Mouse (Mus musculus): ENCODE measurements around the gene Mycbp2.

Gene Mycbp2

GRCm38 (mm10) chr14:103346729-103347505 is at the start of gene Mycbp2:
Mycbp2 (minus strand) TSS chr14:103346814.
- DNase-seq (ENCODE audit: low spot score in 2 of 2) = peak; percentile 98

GRCm38 (mm10) chr14:103392391-103392790 is 45.8 kb upstream of the Mycbp2 start:
- DNase-seq (ENCODE audit: low spot score in 2 of 2) = no peak

GRCm38 (mm10) chr14:103387431-103387830 is 40.8 kb upstream of the Mycbp2 start:
- no peak for DNase-seq (ENCODE audit: low spot score in 2 of 2)

GRCm38 (mm10) chr14:103386871-103387270 is 40.3 kb upstream of the Mycbp2 start:
- DNase-seq (ENCODE audit: low spot score in 2 of 2) = peak in 1 of 2 experiments; percentile 33

- no peak for DNase-seq (ENCODE audit: low spot score in 2 of 2)
These were observed 38.5 kb upstream of the Mycbp2 start for GRCm38 (mm10) chr14:103385084-103385610.

GRCm38 (mm10) chr14:103378703-103379102 is 32.1 kb upstream of the Mycbp2 start:
- no peak for DNase-seq (ENCODE audit: low spot score in 2 of 2)

- no peak for DNase-seq (ENCODE audit: low spot score in 2 of 2)
These were observed 30.2 kb upstream of the Mycbp2 start for GRCm38 (mm10) chr14:103376765-103377164.

GRCm38 (mm10) chr14:103375523-103375922 is 28.9 kb upstream of the Mycbp2 start:
- DNase-seq (ENCODE audit: low spot score in 2 of 2) = no peak

GRCm38 (mm10) chr14:103363199-103363598 is 16.6 kb upstream of the Mycbp2 start:
- no peak for DNase-seq (ENCODE audit: low spot score in 2 of 2)

- DNase-seq (ENCODE audit: low spot score in 2 of 2) = no peak
These were observed 9.5 kb upstream of the Mycbp2 start for GRCm38 (mm10) chr14:103356066-103356465.

- no peak for DNase-seq (ENCODE audit: low spot score in 2 of 2)
These were observed 8.1 kb upstream of the Mycbp2 start for GRCm38 (mm10) chr14:103354396-103355352.

- peak in 1 of 2 experiments; percentile 70 for DNase-seq (ENCODE audit: low spot score in 2 of 2)
These were observed 521 bp downstream of the Mycbp2 start for GRCm38 (mm10) chr14:103345858-103346728.

GRCm38 (mm10) chr14:103345486-103345857 is 1.1 kb downstream of the Mycbp2 start:
- no peak for DNase-seq (ENCODE audit: low spot score in 2 of 2)

GRCm38 (mm10) chr14:103345011-103345410 is 1.6 kb downstream of the Mycbp2 start:
- no peak for DNase-seq (ENCODE audit: low spot score in 2 of 2)

GRCm38 (mm10) chr14:103343791-103344190 is 2.8 kb downstream of the Mycbp2 start:
- no peak for DNase-seq (ENCODE audit: low spot score in 2 of 2)

GRCm38 (mm10) chr14:103341385-103342294 is 5.0 kb downstream of the Mycbp2 start:
- DNase-seq (ENCODE audit: low spot score in 2 of 2) = no peak

GRCm38 (mm10) chr14:103312926-103313325 is 33.7 kb downstream of the Mycbp2 start:
- DNase-seq (ENCODE audit: low spot score in 2 of 2) = no peak

- DNase-seq (ENCODE audit: low spot score in 2 of 2) = no peak
These were observed 50.4 kb downstream of the Mycbp2 start for GRCm38 (mm10) chr14:103296227-103296626.

- DNase-seq (ENCODE audit: low spot score in 2 of 2) = no peak
These were observed 60.0 kb downstream of the Mycbp2 start for GRCm38 (mm10) chr14:103286650-103287049.

- DNase-seq (ENCODE audit: low spot score in 2 of 2) = no peak
These were observed 69.9 kb downstream of the Mycbp2 start for GRCm38 (mm10) chr14:103276667-103277066.
